Mouse (Mus musculus): ENCODE data around the gene 5430419D17Rik. TPM values are rescaled to one million over a fixed set of nuclear protein-coding genes. Genes with fewer than 3 reads are reported as not detected.

The 5430419D17Rik gene
- polyA plus RNA-seq, 1 experiment: 0.01 TPM

- DNase-seq (ENCODE audit: low read depth): no peak
- TF ChIP-seq POLR2A (IDR thresholded peaks at IDR 0.05; ENCODE audit: borderline replicate concordance, extremely low read depth, insufficient read depth, insufficient read length, poor library complexity, severe bottlenecking): no peak
- no peak for TF ChIP-seq CTCF (IDR thresholded peaks at IDR 0.05; ENCODE audit: borderline replicate concordance, extremely low read depth, insufficient read depth, insufficient read length)
These were observed 13.8 kb downstream of the 5430419D17Rik start for GRCm38 (mm10) chr7:131187996-131188395.

GRCm38 (mm10) chr7:131223086-131223485 lies 48.9 kb downstream of the 5430419D17Rik start:
- TF ChIP-seq POLR2A (IDR thresholded peaks at IDR 0.05; ENCODE audit: borderline replicate concordance, extremely low read depth, insufficient read depth, insufficient read length, poor library complexity, severe bottlenecking): no peak
- TF ChIP-seq CTCF (IDR thresholded peaks at IDR 0.05; ENCODE audit: borderline replicate concordance, extremely low read depth, insufficient read depth, insufficient read length): no peak
- DNase-seq (ENCODE audit: low read depth): no peak

- no peak for DNase-seq (ENCODE audit: low read depth)
- no peak for TF ChIP-seq CTCF (IDR thresholded peaks at IDR 0.05; ENCODE audit: borderline replicate concordance, extremely low read depth, insufficient read depth, insufficient read length)
- no peak for TF ChIP-seq POLR2A (IDR thresholded peaks at IDR 0.05; ENCODE audit: borderline replicate concordance, extremely low read depth, insufficient read depth, insufficient read length, poor library complexity, severe bottlenecking)
These were observed 61.9 kb downstream of the 5430419D17Rik start for GRCm38 (mm10) chr7:131236091-131236490.

GRCm38 (mm10) chr7:131244993-131245392 lies 70.8 kb downstream of the 5430419D17Rik start:
- TF ChIP-seq POLR2A (IDR thresholded peaks at IDR 0.05; ENCODE audit: borderline replicate concordance, extremely low read depth, insufficient read depth, insufficient read length, poor library complexity, severe bottlenecking) (no peak), CTCF (IDR thresholded peaks at IDR 0.05; ENCODE audit: borderline replicate concordance, extremely low read depth, insufficient read depth, insufficient read length) (no peak)
- DNase-seq (ENCODE audit: low read depth): no peak

GRCm38 (mm10) chr7:131256841-131257240 lies 82.6 kb downstream of the 5430419D17Rik start:
- DNase-seq (ENCODE audit: low read depth): no peak
- TF ChIP-seq POLR2A (IDR thresholded peaks at IDR 0.05; ENCODE audit: borderline replicate concordance, extremely low read depth, insufficient read depth, insufficient read length, poor library complexity, severe bottlenecking): no peak
- no peak for TF ChIP-seq CTCF (IDR thresholded peaks at IDR 0.05; ENCODE audit: borderline replicate concordance, extremely low read depth, insufficient read depth, insufficient read length)

- no peak for DNase-seq (ENCODE audit: low read depth)
- no peak for TF ChIP-seq POLR2A (IDR thresholded peaks at IDR 0.05; ENCODE audit: borderline replicate concordance, extremely low read depth, insufficient read depth, insufficient read length, poor library complexity, severe bottlenecking)
- no peak for TF ChIP-seq CTCF (IDR thresholded peaks at IDR 0.05; ENCODE audit: borderline replicate concordance, extremely low read depth, insufficient read depth, insufficient read length)
These were observed 83.1 kb downstream of the 5430419D17Rik start for GRCm38 (mm10) chr7:131257309-131257708.

- peak; percentile 38 for DNase-seq (ENCODE audit: low read depth)
- TF ChIP-seq CTCF (IDR thresholded peaks at IDR 0.05; ENCODE audit: borderline replicate concordance, extremely low read depth, insufficient read depth, insufficient read length) (no peak), POLR2A (IDR thresholded peaks at IDR 0.05; ENCODE audit: borderline replicate concordance, extremely low read depth, insufficient read depth, insufficient read length, poor library complexity, severe bottlenecking) (no peak)
These were observed 86.7 kb downstream of the 5430419D17Rik start for GRCm38 (mm10) chr7:131260946-131261345.

GRCm38 (mm10) chr7:131264251-131264650 lies 90.0 kb downstream of the 5430419D17Rik start:
- TF ChIP-seq CTCF (IDR thresholded peaks at IDR 0.05; ENCODE audit: borderline replicate concordance, extremely low read depth, insufficient read depth, insufficient read length) (no peak), POLR2A (IDR thresholded peaks at IDR 0.05; ENCODE audit: borderline replicate concordance, extremely low read depth, insufficient read depth, insufficient read length, poor library complexity, severe bottlenecking) (no peak)
- no peak for DNase-seq (ENCODE audit: low read depth)

GRCm38 (mm10) chr7:131265851-131266250 lies 91.6 kb downstream of the 5430419D17Rik start:
- DNase-seq (ENCODE audit: low read depth): no peak
- TF ChIP-seq POLR2A (IDR thresholded peaks at IDR 0.05; ENCODE audit: borderline replicate concordance, extremely low read depth, insufficient read depth, insufficient read length, poor library complexity, severe bottlenecking) (no peak), CTCF (IDR thresholded peaks at IDR 0.05; ENCODE audit: borderline replicate concordance, extremely low read depth, insufficient read depth, insufficient read length) (no peak)

GRCm38 (mm10) chr7:131297151-131297550 lies 122.9 kb downstream of the 5430419D17Rik start:
- TF ChIP-seq CTCF (IDR thresholded peaks at IDR 0.05; ENCODE audit: borderline replicate concordance, extremely low read depth, insufficient read depth, insufficient read length) (no peak), POLR2A (IDR thresholded peaks at IDR 0.05; ENCODE audit: borderline replicate concordance, extremely low read depth, insufficient read depth, insufficient read length, poor library complexity, severe bottlenecking) (no peak)
- peak; percentile 3 for DNase-seq (ENCODE audit: low read depth)

- no peak for DNase-seq (ENCODE audit: low read depth)
- TF ChIP-seq POLR2A (IDR thresholded peaks at IDR 0.05; ENCODE audit: borderline replicate concordance, extremely low read depth, insufficient read depth, insufficient read length, poor library complexity, severe bottlenecking): no peak
- no peak for TF ChIP-seq CTCF (IDR thresholded peaks at IDR 0.05; ENCODE audit: borderline replicate concordance, extremely low read depth, insufficient read depth, insufficient read length)
These were observed 129.1 kb downstream of the 5430419D17Rik start for GRCm38 (mm10) chr7:131303340-131303739.

GRCm38 (mm10) chr7:131306733-131307132 lies 132.5 kb downstream of the 5430419D17Rik start:
- no peak for DNase-seq (ENCODE audit: low read depth)
- TF ChIP-seq CTCF (IDR thresholded peaks at IDR 0.05; ENCODE audit: borderline replicate concordance, extremely low read depth, insufficient read depth, insufficient read length) (no peak), POLR2A (IDR thresholded peaks at IDR 0.05; ENCODE audit: borderline replicate concordance, extremely low read depth, insufficient read depth, insufficient read length, poor library complexity, severe bottlenecking) (no peak)

Measured in brain, embryonic 14.5 days (tissue).